Mouse (Mus musculus): ENCODE results near the gene Btn1a1. TPM values are rescaled to one million over a fixed set of nuclear protein-coding genes. Genes with fewer than 3 reads are reported as not detected.
A peak's percentile ranks its signal among the peaks of the same experiment; 100 is the strongest.

The Btn1a1 gene
- polyA plus RNA-seq, 1 experiment from 2014 or later = 0.10 TPM

- H3K9ac ChIP-seq (ENCODE audit: low read depth, low read length) = no peak overlapping the region
- H3K4me3 ChIP-seq (ENCODE audit: low read depth, low read length) = no peak overlapping the region
- WGBS = 33% methylated on average over 9 of the region's 9 CpGs
- ATAC-seq = no peak
- no peak overlapping the region for H3K27ac ChIP-seq (ENCODE audit: low read length)
- peaks cover 8% of the 10 kb centered on the region; the same call in 1 of the 2 replicates for H3K4me1 ChIP-seq (ENCODE audit: control insufficient read depth, insufficient read depth, low read length)
- H3K4me2 ChIP-seq (ENCODE audit: low read length) = no peak overlapping the region
- H3K27me3 ChIP-seq (ENCODE audit: control insufficient read depth, insufficient read depth, low read depth, low read length) = peaks cover 8% of the 10 kb centered on the region; the same call in 1 of the 2 replicates
- H3K36me3 ChIP-seq (ENCODE audit: control insufficient read depth, insufficient read depth, low read length) = no peaks in the 10 kb centered on the region
- H3K9me3 ChIP-seq (replicated peaks; ENCODE audit: control insufficient read depth, low read length, poor library complexity, severe bottlenecking) = no peaks in the 10 kb centered on the region
These were observed 36.4 kb upstream of the Btn1a1 start for GRCm38 (mm10) chr13:23502031-23502567.

GRCm38 (mm10) chr13:23501511-23501910, 35.8 kb upstream of the Btn1a1 start:
- Histone ChIP-seq H3K9ac (ENCODE audit: low read depth, low read length) (no peak overlapping the region), H3K36me3 (ENCODE audit: control insufficient read depth, insufficient read depth, low read length) (no peaks in the 10 kb centered on the region), H3K9me3 (replicated peaks; ENCODE audit: control insufficient read depth, low read length, poor library complexity, severe bottlenecking) (no peaks in the 10 kb centered on the region), H3K27ac (ENCODE audit: low read length) (no peak overlapping the region), H3K4me3 (ENCODE audit: low read depth, low read length) (no peak overlapping the region), H3K27me3 (ENCODE audit: control insufficient read depth, insufficient read depth, low read depth, low read length) (peaks cover 8% of the 10 kb centered on the region; the same call in 1 of the 2 replicates), H3K4me1 (ENCODE audit: control insufficient read depth, insufficient read depth, low read length) (peaks cover 8% of the 10 kb centered on the region; the same call in 1 of the 2 replicates), H3K4me2 (ENCODE audit: low read length) (no peak overlapping the region)
- WGBS = 24% methylated on average over 5 of the region's 5 CpGs
- ATAC-seq = no peak

- no peak overlapping the region for H3K4me3 ChIP-seq (ENCODE audit: low read depth, low read length)
- H3K4me2 ChIP-seq (ENCODE audit: low read length) = no peak overlapping the region
- peak; percentile 62; the same call in 1 of the 2 replicates for ATAC-seq
- peaks cover 7% of the 10 kb centered on the region; the same call in 1 of the 2 replicates for H3K4me1 ChIP-seq (ENCODE audit: control insufficient read depth, insufficient read depth, low read length)
- H3K9ac ChIP-seq (ENCODE audit: low read depth, low read length) = no peak overlapping the region
- H3K27me3 ChIP-seq (ENCODE audit: control insufficient read depth, insufficient read depth, low read depth, low read length) = peaks cover 8% of the 10 kb centered on the region; the same call in 1 of the 2 replicates
- H3K27ac ChIP-seq (ENCODE audit: low read length) = no peak overlapping the region
- no peaks in the 10 kb centered on the region for H3K9me3 ChIP-seq (replicated peaks; ENCODE audit: control insufficient read depth, low read length, poor library complexity, severe bottlenecking)
- 1% methylated on average over 17 of the region's 17 CpGs for WGBS
- no peaks in the 10 kb centered on the region for H3K36me3 ChIP-seq (ENCODE audit: control insufficient read depth, insufficient read depth, low read length)
These were observed 34.9 kb upstream of the Btn1a1 start for GRCm38 (mm10) chr13:23500424-23501200.

- no peak overlapping the region for H3K9ac ChIP-seq (ENCODE audit: low read depth, low read length)
- no peak overlapping the region for H3K4me2 ChIP-seq (ENCODE audit: low read length)
- 0 out of 2 replicates have a peak, but pooled peaks cover 6% of the 10 kb centered on the region for H3K4me1 ChIP-seq (ENCODE audit: control insufficient read depth, insufficient read depth, low read length)
- 9% methylated on average over 7 of the region's 7 CpGs for WGBS
- H3K36me3 ChIP-seq (ENCODE audit: control insufficient read depth, insufficient read depth, low read length) = no peaks in the 10 kb centered on the region
- no peak for ATAC-seq
- peaks cover 8% of the 10 kb centered on the region; the same call in 1 of the 2 replicates for H3K27me3 ChIP-seq (ENCODE audit: control insufficient read depth, insufficient read depth, low read depth, low read length)
- H3K27ac ChIP-seq (ENCODE audit: low read length) = no peak overlapping the region
- H3K4me3 ChIP-seq (ENCODE audit: low read depth, low read length) = no peak overlapping the region
- no peaks in the 10 kb centered on the region for H3K9me3 ChIP-seq (replicated peaks; ENCODE audit: control insufficient read depth, low read length, poor library complexity, severe bottlenecking)
These were observed 34.2 kb upstream of the Btn1a1 start for GRCm38 (mm10) chr13:23499943-23500342.

GRCm38 (mm10) chr13:23498653-23499052, 33.0 kb upstream of the Btn1a1 start:
- Histone ChIP-seq H3K4me1 (ENCODE audit: control insufficient read depth, insufficient read depth, low read length) (0 out of 2 replicates have a peak, but pooled peaks cover 6% of the 10 kb centered on the region), H3K4me3 (ENCODE audit: low read depth, low read length) (peak overlapping the region; percentile 31), H3K4me2 (ENCODE audit: low read length) (peak overlapping the region; percentile 43), H3K9ac (ENCODE audit: low read depth, low read length) (no peak overlapping the region), H3K27me3 (ENCODE audit: control insufficient read depth, insufficient read depth, low read depth, low read length) (peaks cover 8% of the 10 kb centered on the region; the same call in 1 of the 2 replicates), H3K27ac (ENCODE audit: low read length) (no peak overlapping the region), H3K36me3 (ENCODE audit: control insufficient read depth, insufficient read depth, low read length) (no peaks in the 10 kb centered on the region), H3K9me3 (replicated peaks; ENCODE audit: control insufficient read depth, low read length, poor library complexity, severe bottlenecking) (no peaks in the 10 kb centered on the region)
- ATAC-seq = no peak
- 8% methylated on average over 10 of the region's 10 CpGs for WGBS

- no peak overlapping the region for H3K27ac ChIP-seq (ENCODE audit: low read length)
- no peaks in the 10 kb centered on the region for H3K36me3 ChIP-seq (ENCODE audit: control insufficient read depth, insufficient read depth, low read length)
- H3K9ac ChIP-seq (ENCODE audit: low read depth, low read length) = no peak overlapping the region
- H3K9me3 ChIP-seq (replicated peaks; ENCODE audit: control insufficient read depth, low read length, poor library complexity, severe bottlenecking) = no peaks in the 10 kb centered on the region
- peak overlapping the region; percentile 43 for H3K4me2 ChIP-seq (ENCODE audit: low read length)
- 0 out of 2 replicates have a peak, but pooled peaks cover 6% of the 10 kb centered on the region for H3K4me1 ChIP-seq (ENCODE audit: control insufficient read depth, insufficient read depth, low read length)
- ATAC-seq = no peak
- peak overlapping the region; percentile 31 for H3K4me3 ChIP-seq (ENCODE audit: low read depth, low read length)
- WGBS = 4% methylated on average over 19 of the region's 19 CpGs
- H3K27me3 ChIP-seq (ENCODE audit: control insufficient read depth, insufficient read depth, low read depth, low read length) = peaks cover 8% of the 10 kb centered on the region; the same call in 1 of the 2 replicates
These were observed 32.1 kb upstream of the Btn1a1 start for GRCm38 (mm10) chr13:23497656-23498321.

GRCm38 (mm10) chr13:23495526-23495925, 29.8 kb upstream of the Btn1a1 start:
- H3K4me2 ChIP-seq (ENCODE audit: low read length) = no peak overlapping the region
- no peaks in the 10 kb centered on the region for H3K9me3 ChIP-seq (replicated peaks; ENCODE audit: control insufficient read depth, low read length, poor library complexity, severe bottlenecking)
- no peak overlapping the region for H3K4me3 ChIP-seq (ENCODE audit: low read depth, low read length)
- peaks cover 8% of the 10 kb centered on the region; the same call in 1 of the 2 replicates for H3K27me3 ChIP-seq (ENCODE audit: control insufficient read depth, insufficient read depth, low read depth, low read length)
- H3K27ac ChIP-seq (ENCODE audit: low read length) = no peak overlapping the region
- H3K4me1 ChIP-seq (ENCODE audit: control insufficient read depth, insufficient read depth, low read length) = peaks cover 12% of the 10 kb centered on the region
- WGBS = 79% methylated on average over 6 of the region's 6 CpGs
- no peak overlapping the region for H3K9ac ChIP-seq (ENCODE audit: low read depth, low read length)
- ATAC-seq = no peak
- H3K36me3 ChIP-seq (ENCODE audit: control insufficient read depth, insufficient read depth, low read length) = no peaks in the 10 kb centered on the region

GRCm38 (mm10) chr13:23491990-23492389, 26.3 kb upstream of the Btn1a1 start:
- Histone ChIP-seq H3K4me3 (ENCODE audit: low read depth, low read length) (peak overlapping the region; percentile 18), H3K4me1 (ENCODE audit: control insufficient read depth, insufficient read depth, low read length) (peaks cover 11% of the 10 kb centered on the region), H3K9me3 (replicated peaks; ENCODE audit: control insufficient read depth, low read length, poor library complexity, severe bottlenecking) (no peaks in the 10 kb centered on the region), H3K36me3 (ENCODE audit: control insufficient read depth, insufficient read depth, low read length) (no peaks in the 10 kb centered on the region), H3K27ac (ENCODE audit: low read length) (no peak overlapping the region), H3K27me3 (ENCODE audit: control insufficient read depth, insufficient read depth, low read depth, low read length) (no peaks in the 10 kb centered on the region), H3K4me2 (ENCODE audit: low read length) (peak overlapping the region; percentile 52), H3K9ac (ENCODE audit: low read depth, low read length) (peak overlapping the region; percentile 34; the same call in 1 of the 2 replicates)
- ATAC-seq = no peak
- WGBS = 3% methylated on average over 14 of the region's 14 CpGs

Measured in midbrain, embryonic 16.5 days (tissue).